Mouse (Mus musculus) granulocyte monocyte progenitor cell, adult 5-6 weeks (primary cell): ENCODE results near the gene Zscan4d. TPM values are rescaled to one million over a fixed set of nuclear protein-coding genes. Genes with fewer than 3 reads are reported as not detected.
"Not testable (repeated sequence)": the region's sequence is repeated elsewhere in the genome, so short reads cannot be mapped to it uniquely, and the experiment has no call there.

Experiments used
- ATAC-seq: replicated peaks from 2 replicates; pipeline ENCODE4 v1.8.0; 2016; ENCODE audit warnings: mild to moderate bottlenecking, moderate TSS enrichment, inconsistent platforms; ENCODE audit not compliant: poor library complexity, severe bottlenecking
- total RNA-seq, 2 experiments: library from RNA; stranded (forward) in 1 of 2; stranded (reverse) in 1 of 2; fragments of 200-712, 200-1000 nt in 1 of 2; fragments of >200 nt in 1 of 2; fragmentation: Nextera tagmentation in 1 of 2; gene quantifications; 2 replicates each; pipeline ENCODE4 v1.2.3; 2014 to 2017

The Zscan4d gene
- total RNA-seq (2014; fragmentation: Nextera tagmentation) (not detected in 2 replicates), total RNA-seq (2017) (not detected in 2 replicates)

DNA sequence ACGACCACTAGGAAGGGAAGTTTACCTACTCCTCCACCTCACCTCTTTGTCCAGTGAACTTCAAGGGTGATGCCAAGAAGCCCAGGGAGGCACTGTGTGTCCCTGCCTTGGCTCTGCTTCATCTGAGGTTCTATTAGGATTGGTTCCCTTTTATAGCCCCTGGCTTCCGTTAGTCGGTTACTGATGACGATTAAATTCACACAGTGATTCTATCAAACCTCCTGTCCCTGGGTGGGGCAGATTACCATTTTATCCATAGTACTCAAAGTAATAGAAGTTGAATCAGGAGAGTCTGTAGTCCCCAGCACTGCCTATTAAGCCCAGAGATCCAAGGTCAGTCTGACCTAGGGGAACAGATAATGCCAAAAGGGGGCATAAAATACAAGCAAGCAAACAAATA lies at the start of gene Zscan4d:
Zscan4d (minus strand) TSS at position 101 of the 400 bp plus-strand sequence.
- not testable (repeated sequence) for ATAC-seq

DNA sequence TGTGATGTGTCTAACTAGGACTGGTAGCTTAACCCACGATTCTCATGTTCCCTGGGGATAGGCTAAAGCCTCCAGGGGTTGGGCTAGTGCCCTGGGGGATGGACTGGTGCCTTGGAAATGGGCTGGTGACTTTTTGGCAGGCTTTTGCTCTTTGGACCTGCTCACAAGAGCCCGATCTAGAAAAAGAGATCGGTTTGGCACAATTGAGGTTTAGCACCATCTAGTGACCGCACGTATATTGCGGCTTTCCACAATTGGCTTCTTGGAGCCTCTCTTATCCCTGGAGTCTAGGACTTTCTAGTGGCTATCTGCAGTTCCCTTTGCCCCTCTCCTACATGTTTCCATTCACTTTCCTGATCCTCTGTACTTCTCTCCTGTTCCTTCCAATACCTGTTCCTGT lies 7.9 kb downstream of the Zscan4d start:
- not testable (repeated sequence) for ATAC-seq

Other genes starting within 250 kb of the Zscan4d start
- gene Zscan4c, start 160.4 kb downstream of the Zscan4d start, total RNA-seq (2014; fragmentation: Nextera tagmentation) = not detected in 2 replicates
- gene Zscan4c, start 160.4 kb downstream of the Zscan4d start, total RNA-seq (2017) = not detected in 2 replicates
- not detected in 2 replicates for gene Zscan4-ps1, start 96.5 kb downstream of the Zscan4d start, total RNA-seq (2014; fragmentation: Nextera tagmentation)
- not detected in 2 replicates for gene Zscan4-ps1, start 96.5 kb downstream of the Zscan4d start, total RNA-seq (2017)
- gene Zscan4e, start 144.5 kb upstream of the Zscan4d start, total RNA-seq (2014; fragmentation: Nextera tagmentation) = not detected in 2 replicates
- not detected in 2 replicates for gene Zscan4e, start 144.5 kb upstream of the Zscan4d start, total RNA-seq (2017)
- not detected in 2 replicates for gene Zscan4f, start 231.8 kb upstream of the Zscan4d start, total RNA-seq (2014; fragmentation: Nextera tagmentation)
- not detected in 2 replicates for gene Zscan4f, start 231.8 kb upstream of the Zscan4d start, total RNA-seq (2017)